Mouse (Mus musculus): ENCODE results near the gene P3h2. TPM values are rescaled to one million over a fixed set of nuclear protein-coding genes. Genes with fewer than 3 reads are reported as not detected.

P3h2 gene
- 2.4 and 7.0 TPM in 2 replicates for polyA plus RNA-seq (2012; ENCODE audit: insufficient read depth, low replicate concordance)

DNA sequence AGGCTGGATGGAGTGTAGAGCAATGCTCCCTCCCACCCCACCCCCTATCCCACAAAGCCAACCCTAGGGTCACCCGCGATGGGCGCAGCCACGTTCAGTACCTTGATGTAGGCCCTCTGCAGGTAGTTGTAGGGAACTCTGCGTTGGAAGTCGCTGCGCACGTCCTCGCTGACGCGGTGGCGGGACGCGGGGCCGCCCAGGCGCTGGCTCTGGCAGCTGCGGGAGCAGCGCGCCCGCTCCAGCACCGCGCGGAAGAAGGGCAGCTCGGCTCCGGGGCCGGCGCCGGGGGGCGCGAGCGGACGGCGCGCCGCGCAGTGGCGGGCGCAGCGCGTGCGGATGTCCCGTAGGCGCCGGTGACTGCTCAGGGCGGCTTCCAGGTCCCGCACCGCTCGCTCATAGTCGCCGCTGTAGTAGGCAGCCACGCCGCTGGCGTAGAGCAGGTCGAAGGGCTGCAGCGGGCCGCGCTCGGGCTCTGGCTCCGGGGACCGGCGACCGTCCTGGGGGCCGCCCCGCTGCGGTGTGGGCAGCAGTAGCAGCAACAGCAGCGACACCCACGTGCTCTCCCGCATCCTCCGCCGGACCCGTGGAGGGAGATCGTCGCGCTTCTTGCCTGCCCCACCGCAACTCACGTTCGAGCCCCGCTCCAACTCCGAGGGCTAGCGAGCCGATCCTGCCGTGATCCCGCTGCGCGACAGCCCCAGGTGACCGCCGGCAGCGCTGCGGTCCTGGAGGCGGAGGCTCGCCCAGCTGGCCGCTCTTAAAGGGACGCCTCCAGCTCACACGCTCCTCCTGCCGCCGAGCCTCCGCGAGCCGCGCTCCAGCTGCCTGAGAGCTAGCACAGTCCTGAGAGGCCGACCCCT, at the start of gene P3h2:
Gene P3h2, minus strand, starts transcription at position 670 of the 860 bp plus-strand sequence.
- no peaks in the 10 kb centered on the region for H3K36me3 ChIP-seq (replicated peaks; ENCODE audit: low read length)
- TF ChIP-seq FLI1 (IDR thresholded peaks at IDR 0.05; ENCODE audit: low read length) (no peak), GATA1 (IDR thresholded peaks at IDR 0.05; ENCODE audit: borderline replicate concordance, low read length) (no peak)
- H3K27me3 ChIP-seq (replicated peaks): peaks cover 7% of the 10 kb centered on the region
- H3K4me3 ChIP-seq (replicated peaks): peak within 1 kb of the TSS; percentile 99
- H3K9me3 ChIP-seq: peaks cover 8% of the 10 kb centered on the region; the same call in 1 of the 2 replicates
- peaks cover 66% of the 10 kb centered on the region for H3K4me1 ChIP-seq

DNA sequence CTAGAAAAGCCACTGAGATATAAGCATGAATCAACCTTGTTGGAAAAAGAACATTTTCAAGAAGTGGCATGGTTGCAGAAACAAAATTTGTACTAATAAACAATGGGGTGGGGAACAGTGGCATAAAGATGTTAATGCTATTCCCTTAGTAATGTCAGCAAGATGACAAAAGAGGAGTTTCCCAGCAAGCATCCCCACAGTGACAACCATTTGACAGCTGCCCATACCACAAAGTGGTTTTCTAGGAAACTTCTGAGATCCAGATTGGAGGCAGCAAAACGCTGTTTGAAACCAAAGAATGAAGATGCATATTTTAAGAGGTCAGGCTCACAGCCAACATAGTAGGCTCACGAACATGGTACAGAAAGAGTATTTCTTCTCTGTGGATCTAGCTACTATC, 46.7 kb upstream of the P3h2 start:
- no peaks in the 10 kb centered on the region for H3K9me3 ChIP-seq
- no peaks in the 10 kb centered on the region for H3K36me3 ChIP-seq (replicated peaks; ENCODE audit: low read length)
- peak overlapping the region; percentile 59 for H3K4me3 ChIP-seq (replicated peaks)
- H3K27me3 ChIP-seq (replicated peaks): peaks cover 5% of the 10 kb centered on the region
- no peak for TF ChIP-seq GATA1 (IDR thresholded peaks at IDR 0.05; ENCODE audit: borderline replicate concordance, low read length)
- no peak for TF ChIP-seq FLI1 (IDR thresholded peaks at IDR 0.05; ENCODE audit: low read length)
- peaks cover 26% of the 10 kb centered on the region for H3K4me1 ChIP-seq

DNA sequence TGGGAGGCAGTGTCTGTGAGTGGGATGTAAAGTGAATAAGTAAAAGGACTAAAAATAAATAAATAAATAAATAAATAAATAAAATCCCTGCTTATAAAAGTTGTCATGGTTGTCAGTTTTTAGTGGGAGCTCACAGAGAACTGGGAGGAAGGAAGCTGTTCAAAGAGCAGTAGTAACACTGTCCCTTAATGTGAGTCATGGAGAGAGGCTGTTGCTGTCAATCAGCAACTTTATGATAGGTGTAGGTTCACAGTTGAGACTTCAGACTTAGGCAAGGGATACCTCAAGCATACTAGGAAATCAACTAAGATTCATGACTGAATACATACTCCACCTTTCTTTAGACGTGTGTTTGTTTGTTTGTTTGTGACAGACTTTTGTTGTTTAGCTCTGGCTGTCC, 45.4 kb upstream of the P3h2 start:
- H3K27me3 ChIP-seq (replicated peaks): peaks cover 5% of the 10 kb centered on the region
- H3K4me3 ChIP-seq (replicated peaks): no peak overlapping the region
- H3K36me3 ChIP-seq (replicated peaks; ENCODE audit: low read length): no peaks in the 10 kb centered on the region
- no peaks in the 10 kb centered on the region for H3K9me3 ChIP-seq
- TF ChIP-seq GATA1 (IDR thresholded peaks at IDR 0.05; ENCODE audit: borderline replicate concordance, low read length) (no peak), FLI1 (IDR thresholded peaks at IDR 0.05; ENCODE audit: low read length) (no peak)
- peaks cover 26% of the 10 kb centered on the region for H3K4me1 ChIP-seq

DNA sequence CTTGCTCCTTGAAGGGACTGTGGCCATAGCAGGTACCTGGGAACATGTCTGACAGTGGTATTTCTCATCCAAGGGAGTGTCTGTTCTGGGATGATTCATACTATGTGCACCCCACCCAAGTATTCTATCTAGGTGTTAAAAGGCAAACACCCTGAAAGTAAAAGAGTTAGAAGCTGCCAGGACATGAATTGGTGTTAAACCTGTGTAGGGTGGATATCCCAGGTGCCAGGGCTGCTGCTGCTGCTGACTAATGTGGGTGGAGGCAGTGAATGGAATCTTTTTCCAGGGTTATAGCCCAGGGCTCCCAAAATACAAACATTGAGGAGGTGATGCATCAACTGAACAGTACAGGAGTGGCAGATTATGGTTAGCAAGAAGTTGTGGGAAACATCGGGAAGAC, 41.3 kb upstream of the P3h2 start:
- no peaks in the 10 kb centered on the region for H3K36me3 ChIP-seq (replicated peaks; ENCODE audit: low read length)
- TF ChIP-seq FLI1 (IDR thresholded peaks at IDR 0.05; ENCODE audit: low read length) (no peak), GATA1 (IDR thresholded peaks at IDR 0.05; ENCODE audit: borderline replicate concordance, low read length) (no peak)
- H3K4me3 ChIP-seq (replicated peaks): no peak overlapping the region
- no peaks in the 10 kb centered on the region for H3K9me3 ChIP-seq
- H3K4me1 ChIP-seq: peaks cover 10% of the 10 kb centered on the region
- H3K27me3 ChIP-seq (replicated peaks): peaks cover 4% of the 10 kb centered on the region

DNA sequence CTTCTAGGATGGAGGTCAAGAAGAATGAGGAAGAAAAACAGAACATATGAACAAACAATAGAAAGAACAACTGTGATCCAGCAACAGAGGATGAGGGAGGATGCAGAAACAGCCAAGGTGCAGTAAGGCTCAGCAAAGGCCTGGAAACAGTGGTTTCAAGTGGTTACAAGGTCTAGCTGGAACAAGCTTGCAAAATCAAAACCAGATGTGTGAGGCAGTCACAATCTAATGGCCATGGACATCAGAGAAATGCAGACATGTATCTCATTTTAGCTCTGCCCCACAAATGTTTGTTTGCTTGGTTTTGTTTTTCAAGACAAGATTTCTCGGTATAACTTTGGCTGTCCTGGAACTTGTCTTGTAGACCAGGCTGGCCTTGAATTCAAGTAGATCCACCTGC, 25.5 kb upstream of the P3h2 start:
- TF ChIP-seq GATA1 (IDR thresholded peaks at IDR 0.05; ENCODE audit: borderline replicate concordance, low read length): no peak
- TF ChIP-seq FLI1 (IDR thresholded peaks at IDR 0.05; ENCODE audit: low read length): no peak
- H3K27me3 ChIP-seq (replicated peaks): no peaks in the 10 kb centered on the region

DNA sequence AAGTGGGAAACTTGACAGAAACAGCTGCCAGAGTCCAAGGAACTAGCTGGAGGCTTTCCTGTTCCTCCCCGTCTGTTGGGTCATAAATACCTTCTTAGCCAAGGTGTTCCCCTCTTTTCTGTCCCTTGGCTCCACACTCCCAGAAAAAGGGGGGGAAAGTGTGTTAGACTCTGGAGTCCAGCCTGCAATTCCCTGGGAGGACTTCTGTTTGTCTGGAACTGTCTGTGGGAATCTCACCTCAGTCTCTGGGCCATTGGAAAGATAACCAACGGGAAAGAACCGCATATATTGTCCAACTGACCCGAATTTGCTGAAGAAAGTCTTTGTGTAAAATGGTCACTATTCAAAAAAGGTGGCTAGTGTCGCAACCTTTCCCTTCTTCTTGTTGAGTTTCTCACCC, 1.0 kb upstream of the P3h2 start:
- H3K27me3 ChIP-seq (replicated peaks): peaks cover 7% of the 10 kb centered on the region
- H3K4me3 ChIP-seq (replicated peaks): no peak overlapping the region
- H3K9me3 ChIP-seq: peaks cover 8% of the 10 kb centered on the region; the same call in 1 of the 2 replicates
- TF ChIP-seq FLI1 (IDR thresholded peaks at IDR 0.05; ENCODE audit: low read length): no peak
- no peak for TF ChIP-seq GATA1 (IDR thresholded peaks at IDR 0.05; ENCODE audit: borderline replicate concordance, low read length)
- no peaks in the 10 kb centered on the region for H3K36me3 ChIP-seq (replicated peaks; ENCODE audit: low read length)
- H3K4me1 ChIP-seq: peaks cover 56% of the 10 kb centered on the region

More for the DNA sequence above, 25.5 kb upstream of the P3h2 start:
- H3K36me3 ChIP-seq (replicated peaks; ENCODE audit: low read length): no peaks in the 10 kb centered on the region
- no peaks in the 10 kb centered on the region for H3K9me3 ChIP-seq
- peaks cover 4% of the 10 kb centered on the region; the same call in 1 of the 2 replicates for H3K4me1 ChIP-seq
- H3K4me3 ChIP-seq (replicated peaks): no peak overlapping the region

DNA sequence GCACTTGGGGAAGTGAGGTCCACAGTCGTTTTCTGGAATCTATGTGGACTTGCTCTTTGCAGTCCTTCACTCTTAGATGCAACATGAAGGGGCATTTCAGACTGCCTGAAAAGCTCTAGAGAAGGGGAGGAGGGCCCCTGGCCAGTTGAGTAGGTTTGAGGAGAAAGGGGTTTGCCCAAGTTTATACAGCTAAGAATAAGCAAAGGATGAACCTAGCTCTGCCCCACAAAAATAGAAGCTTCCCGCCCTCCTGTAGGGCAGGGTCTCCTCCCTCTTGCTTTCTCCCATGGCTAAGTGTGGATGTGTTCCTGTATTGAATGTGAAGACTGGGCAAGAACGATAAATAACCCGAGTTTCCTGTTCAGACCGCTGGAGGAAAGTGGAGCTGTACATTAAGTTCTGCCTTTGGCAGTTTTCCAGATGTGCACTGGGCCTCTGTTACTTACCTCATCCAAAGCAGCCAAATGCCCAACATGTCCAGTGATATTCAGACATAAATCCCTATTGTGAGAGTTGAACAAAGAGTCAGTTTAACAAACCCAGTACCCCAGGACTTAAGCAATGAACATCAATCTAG, 545 bp upstream of the P3h2 start:
- H3K36me3 ChIP-seq (replicated peaks; ENCODE audit: low read length): no peaks in the 10 kb centered on the region
- TF ChIP-seq GATA1 (IDR thresholded peaks at IDR 0.05; ENCODE audit: borderline replicate concordance, low read length): no peak; the same call in 2 of the 3 replicates
- no peak for TF ChIP-seq FLI1 (IDR thresholded peaks at IDR 0.05; ENCODE audit: low read length)
- peak overlapping the region; percentile 99 for H3K4me3 ChIP-seq (replicated peaks)
- H3K27me3 ChIP-seq (replicated peaks): peaks cover 7% of the 10 kb centered on the region
- H3K9me3 ChIP-seq: peaks cover 8% of the 10 kb centered on the region; the same call in 1 of the 2 replicates
- peaks cover 61% of the 10 kb centered on the region for H3K4me1 ChIP-seq

DNA sequence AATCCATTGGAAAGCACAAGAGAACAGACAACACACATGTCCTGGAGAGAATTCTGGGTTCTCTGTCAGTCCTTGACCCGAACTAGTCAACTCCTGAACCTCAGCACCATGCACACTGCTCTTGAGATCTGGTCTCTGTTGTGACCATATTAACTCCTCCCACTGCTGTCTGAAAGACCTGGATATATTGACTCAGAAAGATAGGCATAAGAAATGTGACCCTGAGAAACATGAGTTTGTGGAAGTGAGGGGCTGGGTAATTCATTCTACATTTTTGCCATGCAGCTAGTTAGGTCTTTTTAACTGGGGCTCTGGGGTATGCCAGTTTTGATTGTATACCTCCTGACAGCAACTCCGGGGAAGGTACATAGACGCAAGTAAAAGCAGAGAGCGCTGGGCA, 1.3 kb downstream of the P3h2 start:
- TF ChIP-seq FLI1 (IDR thresholded peaks at IDR 0.05; ENCODE audit: low read length) (no peak), GATA1 (IDR thresholded peaks at IDR 0.05; ENCODE audit: borderline replicate concordance, low read length) (no peak)
- peaks cover 8% of the 10 kb centered on the region; the same call in 1 of the 2 replicates for H3K9me3 ChIP-seq
- no peaks in the 10 kb centered on the region for H3K36me3 ChIP-seq (replicated peaks; ENCODE audit: low read length)
- peaks cover 72% of the 10 kb centered on the region for H3K4me1 ChIP-seq
- peak overlapping the region; percentile 99 for H3K4me3 ChIP-seq (replicated peaks)
- peaks cover 7% of the 10 kb centered on the region for H3K27me3 ChIP-seq (replicated peaks)

DNA sequence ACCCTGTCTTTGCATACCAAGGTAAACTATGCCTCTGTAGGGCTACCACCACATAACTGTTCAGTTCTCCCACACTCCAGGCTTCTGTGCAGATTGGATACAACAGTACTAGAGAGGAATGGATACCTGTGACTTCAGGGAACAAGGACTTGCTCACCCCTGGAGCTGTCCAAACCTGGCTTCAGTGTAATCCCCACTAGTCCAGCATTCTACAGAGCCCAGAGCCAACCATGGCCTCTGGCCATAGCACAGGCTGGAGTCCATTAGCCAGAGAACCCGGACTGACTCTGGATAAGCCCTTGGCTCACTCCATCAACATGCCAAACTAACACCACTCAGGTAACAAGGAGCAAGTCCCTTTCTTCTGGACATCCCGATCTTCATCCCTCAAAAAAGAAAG, 2.7 kb downstream of the P3h2 start:
- peaks cover 77% of the 10 kb centered on the region for H3K4me1 ChIP-seq
- TF ChIP-seq FLI1 (IDR thresholded peaks at IDR 0.05; ENCODE audit: low read length) (no peak), GATA1 (IDR thresholded peaks at IDR 0.05; ENCODE audit: borderline replicate concordance, low read length) (no peak)
- H3K9me3 ChIP-seq: 0 out of 2 replicates have a peak, but pooled peaks cover 2% of the 10 kb centered on the region
- no peak overlapping the region for H3K4me3 ChIP-seq (replicated peaks)
- peaks cover 6% of the 10 kb centered on the region for H3K36me3 ChIP-seq (replicated peaks; ENCODE audit: low read length)
- peaks cover 7% of the 10 kb centered on the region for H3K27me3 ChIP-seq (replicated peaks)

DNA sequence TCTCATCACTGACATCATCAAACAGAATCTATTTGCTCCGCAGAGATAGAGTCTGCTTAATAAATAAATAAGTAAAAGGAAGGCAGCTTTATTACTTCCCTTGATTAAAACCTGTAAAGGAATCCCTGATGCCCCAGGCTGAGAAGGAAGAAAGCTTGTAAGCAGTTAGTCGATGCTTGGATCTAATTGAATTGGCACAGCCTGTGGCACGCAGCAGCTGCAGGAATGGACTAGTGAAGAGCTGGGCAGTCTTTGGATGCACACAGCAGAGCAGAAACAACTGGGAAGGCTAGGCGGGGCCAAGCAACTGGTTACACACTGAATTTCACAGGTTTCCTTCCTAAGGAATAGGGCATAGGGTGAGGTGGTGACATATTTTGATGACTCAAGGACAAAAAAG, 5.4 kb downstream of the P3h2 start:
- peaks cover 6% of the 10 kb centered on the region for H3K36me3 ChIP-seq (replicated peaks; ENCODE audit: low read length)
- peaks cover 2% of the 10 kb centered on the region for H3K27me3 ChIP-seq (replicated peaks)
- TF ChIP-seq GATA1 (IDR thresholded peaks at IDR 0.05; ENCODE audit: borderline replicate concordance, low read length) (no peak), FLI1 (IDR thresholded peaks at IDR 0.05; ENCODE audit: low read length) (no peak)
- H3K4me1 ChIP-seq: peaks cover 77% of the 10 kb centered on the region
- H3K9me3 ChIP-seq: no peaks in the 10 kb centered on the region
- H3K4me3 ChIP-seq (replicated peaks): no peak overlapping the region

Data from megakaryocyte, embryonic 14.5 days (primary cell).